Mouse (Mus musculus) gastrocnemius, postnatal 14 days (tissue): ENCODE measurements around the gene Sfxn3. TPM values are rescaled to one million over a fixed set of nuclear protein-coding genes. Genes with fewer than 3 reads are reported as not detected.
A peak's percentile ranks its signal among the peaks of the same experiment; 100 is the strongest.

Source experiments
- DNase-seq: peaks from one replicate; pipeline ENCODE4 v3.0.0; 2021; ENCODE audit warnings: mixed read lengths
- intact Hi-C: fragments of 180-260 bp; cut with DNase I; formaldehyde crosslinking; loops from one replicate; pipeline ENCODE4 v1.15.1; 2025; ENCODE audit warnings: low total_unique reads
- total RNA-seq, 2 experiments: library from RNA; stranded (reverse); gene quantifications; 2 replicates each; pipeline ENCODE4 v1.2.3; 2021

Sfxn3 gene
- total RNA-seq, 2 experiments from 2014 or later, result 21.3 to 22.1 TPM

- DNase-seq, result no peak
- intact Hi-C loops, result no loop called here
Measured at GRCm38 (mm10) chr19:45065226-45065625, 17.9 kb downstream of the Sfxn3 start.

GRCm38 (mm10) chr19:45067170-45067569 is 19.9 kb downstream of the Sfxn3 start:
- DNase-seq, result no peak
- intact Hi-C loops, result no loop called here

GRCm38 (mm10) chr19:45067758-45068510 is 20.6 kb downstream of the Sfxn3 start:
- no peak for DNase-seq
- intact Hi-C loops, result no loop called here

- peak; percentile 86 for DNase-seq
- intact Hi-C loops, result no loop called here
Measured at GRCm38 (mm10) chr19:45073871-45074542, 26.7 kb downstream of the Sfxn3 start.

GRCm38 (mm10) chr19:45074580-45075322 is 27.4 kb downstream of the Sfxn3 start, which contains the start of gene Kazald1:
Kazald1 (plus strand) TSS chr19:45075241.
- intact Hi-C loops, result no loop called here
- DNase-seq, result peak; percentile 91

GRCm38 (mm10) chr19:45075323-45076035 is 28.2 kb downstream of the Sfxn3 start:
- no peak for DNase-seq
- intact Hi-C loops, result no loop called here

- no peak for DNase-seq
- intact Hi-C loops, result no loop called here
Measured at GRCm38 (mm10) chr19:45076036-45076575, 28.8 kb downstream of the Sfxn3 start.

GRCm38 (mm10) chr19:45076586-45077510 is 29.5 kb downstream of the Sfxn3 start:
- intact Hi-C loops, result no loop called here
- peak; percentile 77 for DNase-seq

- no peak for DNase-seq
- intact Hi-C loops, result no loop called here
Measured at GRCm38 (mm10) chr19:45077742-45078645, 30.7 kb downstream of the Sfxn3 start.

GRCm38 (mm10) chr19:45078971-45079764 is 31.9 kb downstream of the Sfxn3 start:
- intact Hi-C loops, result no loop called here

GRCm38 (mm10) chr19:45079769-45080515 is 32.6 kb downstream of the Sfxn3 start:
- peak; percentile 69 for DNase-seq
- intact Hi-C loops, result no loop called here

More at GRCm38 (mm10) chr19:45078971-45079764, 31.9 kb downstream of the Sfxn3 start:
- DNase-seq, result no peak

- no peak for DNase-seq
- intact Hi-C loops, result no loop called here
Measured at GRCm38 (mm10) chr19:45080711-45081110, 33.4 kb downstream of the Sfxn3 start.

GRCm38 (mm10) chr19:45081279-45081678 is 34.0 kb downstream of the Sfxn3 start:
- intact Hi-C loops, result no loop called here
- DNase-seq, result peak; percentile 64

GRCm38 (mm10) chr19:45081841-45082550 is 34.7 kb downstream of the Sfxn3 start:
- intact Hi-C loops, result no loop called here
- peak; percentile 57 for DNase-seq

- intact Hi-C loops, result no loop called here
- DNase-seq, result peak; percentile 55
Measured at GRCm38 (mm10) chr19:45097868-45098267, 50.6 kb downstream of the Sfxn3 start.
